Mouse (Mus musculus) v-Abl transformed pro-B cells (cell line): ENCODE measurements around the gene Nmi.
"Not testable (repeated sequence)": the region's sequence is repeated elsewhere in the genome, so short reads cannot be mapped to it uniquely, and the experiment has no call there.

Experiments
- in situ Hi-C, 2 experiments: fragments of 400-800 bp; cut with MboI; formaldehyde crosslinking; loops; one replicate each; pipeline ENCODE4 v1.15.1; 2025; ENCODE audit not compliant: unreplicated experiment in 2 of 2

Gene Nmi

GRCm38 (mm10) chr2:51973410-51973968 lies at the start of gene Nmi:
Gene Nmi (minus strand): TSS chr2:51973494.
- in situ Hi-C loops = loop anchor here (5.0 to 10.0 kb wide), 3 partner anchors 36 to 441 kb away; partner anchors contain the start of genes Rbm43 (in 2 of the 2) and Rif1 (in 1 of the 2)

GRCm38 (mm10) chr2:52016361-52016760 lies 43.1 kb upstream of the Nmi start:
- in situ Hi-C loops = no loop called here

GRCm38 (mm10) chr2:52013306-52013820 lies 40.1 kb upstream of the Nmi start:
- in situ Hi-C loops = no loop called here

- in situ Hi-C loops = not testable (repeated sequence)
These were observed 38.5 kb upstream of the Nmi start for GRCm38 (mm10) chr2:52011820-52012219.

- in situ Hi-C loops = no loop called here
These were observed 33.1 kb upstream of the Nmi start for GRCm38 (mm10) chr2:52006380-52006779.

GRCm38 (mm10) chr2:52002299-52002698 lies 29.0 kb upstream of the Nmi start:
- in situ Hi-C loops = not testable (repeated sequence)

- in situ Hi-C loops = no loop called here
These were observed 28.2 kb upstream of the Nmi start for GRCm38 (mm10) chr2:52001521-52001920.

GRCm38 (mm10) chr2:51999996-52000395 lies 26.7 kb upstream of the Nmi start:
- in situ Hi-C loops = no loop called here

- in situ Hi-C loops = no loop called here
These were observed 18.2 kb upstream of the Nmi start for GRCm38 (mm10) chr2:51991447-51991846.

GRCm38 (mm10) chr2:51989559-51989958 lies 16.3 kb upstream of the Nmi start:
- in situ Hi-C loops = no loop called here

GRCm38 (mm10) chr2:51986695-51987094 lies 13.4 kb upstream of the Nmi start:
- in situ Hi-C loops = no loop called here

GRCm38 (mm10) chr2:51986157-51986556 lies 12.9 kb upstream of the Nmi start:
- in situ Hi-C loops = no loop called here

- in situ Hi-C loops = no loop called here
These were observed 11.9 kb upstream of the Nmi start for GRCm38 (mm10) chr2:51985241-51985640.

- in situ Hi-C loops = no loop called here
These were observed 9.0 kb upstream of the Nmi start for GRCm38 (mm10) chr2:51982288-51982687.

- in situ Hi-C loops = no loop called here
These were observed 8.3 kb upstream of the Nmi start for GRCm38 (mm10) chr2:51981630-51982029.

GRCm38 (mm10) chr2:51972641-51973409 lies 469 bp downstream of the Nmi start:
- in situ Hi-C loops = loop anchor here (5.0 to 10.0 kb wide), 3 partner anchors 36 to 442 kb away; partner anchors contain the start of genes Rbm43 (in 2 of the 2) and Rif1 (in 1 of the 2)

- in situ Hi-C loops = loop anchor here (5.0 to 10.0 kb wide), 3 partner anchors 35 to 443 kb away; partner anchors contain the start of genes Rbm43 (in 2 of the 2) and Rif1 (in 1 of the 2)
These were observed 1.2 kb downstream of the Nmi start for GRCm38 (mm10) chr2:51972142-51972541.

- in situ Hi-C loops = loop anchor here (5.0 to 10.0 kb wide), 3 partner anchors 34 to 444 kb away; partner anchors contain the start of genes Rbm43 (in 2 of the 2) and Rif1 (in 1 of the 2)
These were observed 2.4 kb downstream of the Nmi start for GRCm38 (mm10) chr2:51970897-51971296.

GRCm38 (mm10) chr2:51967288-51967687 lies 6.0 kb downstream of the Nmi start:
- in situ Hi-C loops = no loop called here

GRCm38 (mm10) chr2:51953648-51954204 lies 19.6 kb downstream of the Nmi start:
- in situ Hi-C loops = no loop called here

- in situ Hi-C loops = no loop called here
These were observed 22.4 kb downstream of the Nmi start for GRCm38 (mm10) chr2:51950876-51951275.
